Mouse (Mus musculus): ENCODE measurements around the gene Dgkd. TPM values are rescaled to one million over a fixed set of nuclear protein-coding genes. Genes with fewer than 3 reads are reported as not detected.

Dgkd gene
- polyA plus RNA-seq, 1 experiment = 69.4 TPM

GRCm38 (mm10) chr1:87920056-87920614 is 67.0 kb downstream of the Dgkd start:
- Histone ChIP-seq H3K27me3 (ENCODE audit: control insufficient read depth, insufficient read depth, low read length) (no peaks in the 10 kb centered on the region), H3K4me1 (ENCODE audit: control insufficient read depth, insufficient read depth, insufficient read length) (no peaks in the 10 kb centered on the region), H3K36me3 (ENCODE audit: control insufficient read depth, insufficient read depth, low read length) (peaks cover 61% of the 10 kb centered on the region), H3K27ac (ENCODE audit: insufficient read depth, low read length) (no peak overlapping the region), H3K4me3 (ENCODE audit: extremely low read depth, insufficient read depth, insufficient read length) (no peak overlapping the region)
- TF ChIP-seq CTCF (IDR thresholded peaks at IDR 0.05; ENCODE audit: extremely low read depth, insufficient read depth, insufficient read length, insufficient replicate concordance) = no peak
- no peak for TF ChIP-seq POLR2A (IDR thresholded peaks at IDR 0.05; ENCODE audit: low read depth, low read length)
- WGBS = 91% methylated on average over 3 of the region's 3 CpGs
- no peak for DNase-seq (ENCODE audit: low read depth in 1 of 2, low spot score in 2 of 2)

GRCm38 (mm10) chr1:87922666-87923065 is 69.6 kb downstream of the Dgkd start:
- Histone ChIP-seq H3K36me3 (ENCODE audit: control insufficient read depth, insufficient read depth, low read length) (peaks cover 68% of the 10 kb centered on the region), H3K4me1 (ENCODE audit: control insufficient read depth, insufficient read depth, insufficient read length) (no peaks in the 10 kb centered on the region), H3K27ac (ENCODE audit: insufficient read depth, low read length) (no peak overlapping the region), H3K4me3 (ENCODE audit: extremely low read depth, insufficient read depth, insufficient read length) (no peak overlapping the region), H3K27me3 (ENCODE audit: control insufficient read depth, insufficient read depth, low read length) (no peaks in the 10 kb centered on the region)
- WGBS = 71% methylated on average over 1 of the region's 1 CpGs
- TF ChIP-seq POLR2A (IDR thresholded peaks at IDR 0.05; ENCODE audit: low read depth, low read length) = no peak
- no peak for TF ChIP-seq CTCF (IDR thresholded peaks at IDR 0.05; ENCODE audit: extremely low read depth, insufficient read depth, insufficient read length, insufficient replicate concordance)
- DNase-seq (ENCODE audit: low read depth in 1 of 2, low spot score in 2 of 2) = peak in 1 of 2 experiments; percentile 36

GRCm38 (mm10) chr1:87924888-87925287 is 71.8 kb downstream of the Dgkd start:
- WGBS = 91% methylated on average over 4 of the region's 4 CpGs
- H3K4me1 ChIP-seq (ENCODE audit: control insufficient read depth, insufficient read depth, insufficient read length) = no peaks in the 10 kb centered on the region
- H3K4me3 ChIP-seq (ENCODE audit: extremely low read depth, insufficient read depth, insufficient read length) = no peak overlapping the region
- no peak overlapping the region for H3K27ac ChIP-seq (ENCODE audit: insufficient read depth, low read length)
- DNase-seq (ENCODE audit: low read depth in 1 of 2, low spot score in 2 of 2) = no peak
- TF ChIP-seq POLR2A (IDR thresholded peaks at IDR 0.05; ENCODE audit: low read depth, low read length) (no peak), CTCF (IDR thresholded peaks at IDR 0.05; ENCODE audit: extremely low read depth, insufficient read depth, insufficient read length, insufficient replicate concordance) (no peak)
- H3K27me3 ChIP-seq (ENCODE audit: control insufficient read depth, insufficient read depth, low read length) = no peaks in the 10 kb centered on the region
- peaks cover 65% of the 10 kb centered on the region for H3K36me3 ChIP-seq (ENCODE audit: control insufficient read depth, insufficient read depth, low read length)

- Histone ChIP-seq H3K4me3 (ENCODE audit: extremely low read depth, insufficient read depth, insufficient read length) (no peak overlapping the region), H3K27me3 (ENCODE audit: control insufficient read depth, insufficient read depth, low read length) (no peaks in the 10 kb centered on the region), H3K4me1 (ENCODE audit: control insufficient read depth, insufficient read depth, insufficient read length) (no peaks in the 10 kb centered on the region; the same call in 1 of the 2 replicates), H3K36me3 (ENCODE audit: control insufficient read depth, insufficient read depth, low read length) (peaks cover 61% of the 10 kb centered on the region), H3K27ac (ENCODE audit: insufficient read depth, low read length) (no peak overlapping the region)
- no peak for DNase-seq (ENCODE audit: low read depth in 1 of 2, low spot score in 2 of 2)
- WGBS = 90% methylated on average over 5 of the region's 5 CpGs
- TF ChIP-seq POLR2A (IDR thresholded peaks at IDR 0.05; ENCODE audit: low read depth, low read length) (no peak), CTCF (IDR thresholded peaks at IDR 0.05; ENCODE audit: extremely low read depth, insufficient read depth, insufficient read length, insufficient replicate concordance) (no peak)
Observed at GRCm38 (mm10) chr1:87929730-87930129, 76.6 kb downstream of the Dgkd start.

DNA sequence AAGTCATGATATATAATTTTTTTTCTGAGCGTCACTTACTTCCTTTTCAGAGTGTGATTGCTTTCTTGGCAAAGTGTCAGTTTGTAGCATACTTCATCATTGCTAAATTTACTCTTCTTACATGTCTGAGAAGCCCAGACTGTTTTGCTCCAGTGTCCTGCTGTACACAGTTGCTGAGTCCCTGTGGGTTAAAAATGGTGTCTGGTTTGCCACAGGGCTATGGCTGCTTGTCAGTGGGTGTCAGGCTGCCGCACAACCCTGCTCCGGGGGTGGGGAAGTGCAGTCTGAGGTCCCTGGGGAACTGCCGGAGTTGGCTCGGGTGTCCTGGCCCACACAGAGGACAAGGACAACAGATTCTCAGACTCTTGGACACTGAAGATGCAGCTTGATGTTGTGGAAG is 80.0 kb downstream of the Dgkd start:
- Histone ChIP-seq H3K27me3 (ENCODE audit: control insufficient read depth, insufficient read depth, low read length) (no peaks in the 10 kb centered on the region), H3K4me1 (ENCODE audit: control insufficient read depth, insufficient read depth, insufficient read length) (peaks cover 3% of the 10 kb centered on the region; the same call in 1 of the 2 replicates), H3K36me3 (ENCODE audit: control insufficient read depth, insufficient read depth, low read length) (peaks cover 49% of the 10 kb centered on the region), H3K27ac (ENCODE audit: insufficient read depth, low read length) (no peak overlapping the region), H3K4me3 (ENCODE audit: extremely low read depth, insufficient read depth, insufficient read length) (no peak overlapping the region)
- DNase-seq (ENCODE audit: low read depth in 1 of 2, low spot score in 2 of 2) = no peak
- TF ChIP-seq CTCF (IDR thresholded peaks at IDR 0.05; ENCODE audit: extremely low read depth, insufficient read depth, insufficient read length, insufficient replicate concordance) = no peak
- no peak for TF ChIP-seq POLR2A (IDR thresholded peaks at IDR 0.05; ENCODE audit: low read depth, low read length)
- 53% methylated on average over 5 of the region's 5 CpGs for WGBS

DNA sequence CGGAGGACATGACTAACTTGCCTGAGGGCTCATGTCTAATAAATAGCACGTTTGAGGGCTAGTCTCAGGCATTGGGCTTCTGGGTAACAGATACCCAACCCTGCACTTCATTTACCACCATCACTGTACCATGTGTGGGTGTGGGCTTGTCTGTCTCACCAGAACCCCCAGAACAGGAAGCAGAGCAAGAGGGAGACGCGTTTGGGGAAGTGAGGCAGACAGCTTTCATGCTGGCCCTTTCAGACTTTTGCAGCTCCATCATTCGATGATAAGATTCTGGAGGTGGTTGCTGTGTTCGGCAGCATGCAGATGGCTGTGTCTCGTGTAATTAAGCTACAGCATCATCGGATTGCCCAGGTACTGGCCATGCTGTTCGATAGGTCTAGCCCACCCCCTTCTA is 82.0 kb downstream of the Dgkd start:
- DNase-seq (ENCODE audit: low read depth in 1 of 2, low spot score in 2 of 2) = peak; percentile 8 to 23
- H3K4me3 ChIP-seq (ENCODE audit: extremely low read depth, insufficient read depth, insufficient read length) = no peak overlapping the region
- H3K27ac ChIP-seq (ENCODE audit: insufficient read depth, low read length) = no peak overlapping the region
- peaks cover 3% of the 10 kb centered on the region; the same call in 1 of the 2 replicates for H3K4me1 ChIP-seq (ENCODE audit: control insufficient read depth, insufficient read depth, insufficient read length)
- H3K36me3 ChIP-seq (ENCODE audit: control insufficient read depth, insufficient read depth, low read length) = peaks cover 56% of the 10 kb centered on the region
- no peaks in the 10 kb centered on the region for H3K27me3 ChIP-seq (ENCODE audit: control insufficient read depth, insufficient read depth, low read length)
- WGBS = 33% methylated on average over 9 of the region's 9 CpGs
- TF ChIP-seq CTCF (IDR thresholded peaks at IDR 0.05; ENCODE audit: extremely low read depth, insufficient read depth, insufficient read length, insufficient replicate concordance) (no peak), POLR2A (IDR thresholded peaks at IDR 0.05; ENCODE audit: low read depth, low read length) (no peak)

DNA sequence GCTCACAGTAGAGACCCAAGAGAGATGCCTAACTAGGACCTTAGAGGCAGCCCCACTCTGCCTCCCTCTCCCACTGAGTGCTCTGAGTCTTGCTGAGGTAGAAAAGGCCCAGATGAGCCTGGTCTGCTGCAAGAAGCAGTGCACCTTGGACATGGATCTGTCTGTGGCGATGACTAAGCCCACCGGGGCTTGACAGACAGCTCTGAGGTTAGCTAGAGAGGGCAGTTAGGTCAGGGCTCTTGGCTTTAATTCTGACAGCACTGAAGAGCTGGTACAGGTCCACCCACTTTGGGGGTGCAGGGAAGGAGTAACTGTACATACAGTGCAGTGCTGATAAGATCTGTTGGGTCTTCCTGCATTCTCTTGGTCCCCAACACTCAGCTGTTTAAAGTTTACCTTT is 82.5 kb downstream of the Dgkd start:
- DNase-seq (ENCODE audit: low read depth in 1 of 2, low spot score in 2 of 2) = no peak
- no peaks in the 10 kb centered on the region for H3K27me3 ChIP-seq (ENCODE audit: control insufficient read depth, insufficient read depth, low read length)
- TF ChIP-seq POLR2A (IDR thresholded peaks at IDR 0.05; ENCODE audit: low read depth, low read length) = no peak
- no peak overlapping the region for H3K4me3 ChIP-seq (ENCODE audit: extremely low read depth, insufficient read depth, insufficient read length)
- WGBS = 47% methylated on average over 2 of the region's 2 CpGs
- H3K27ac ChIP-seq (ENCODE audit: insufficient read depth, low read length) = no peak overlapping the region
- peaks cover 3% of the 10 kb centered on the region; the same call in 1 of the 2 replicates for H3K4me1 ChIP-seq (ENCODE audit: control insufficient read depth, insufficient read depth, insufficient read length)
- H3K36me3 ChIP-seq (ENCODE audit: control insufficient read depth, insufficient read depth, low read length) = peaks cover 58% of the 10 kb centered on the region
